Mouse (Mus musculus) skeletal muscle tissue, postnatal 0 days (tissue): ENCODE measurements around the gene Dnah8. TPM values are rescaled to one million over a fixed set of nuclear protein-coding genes. Genes with fewer than 3 reads are reported as not detected.

Experiments used
- polyA plus RNA-seq: library from polyadenylated mRNA; unstranded; fragments of >200 nt; fragmentation: Nextera tagmentation; extraction: Ambion mirVana; gene quantifications from 2 replicates; pipeline ENCODE4 v1.2.1, GENCODE M21; 2015

Gene Dnah8
- polyA plus RNA-seq: 0.28 and 0.30 TPM in 2 replicates

DNA sequence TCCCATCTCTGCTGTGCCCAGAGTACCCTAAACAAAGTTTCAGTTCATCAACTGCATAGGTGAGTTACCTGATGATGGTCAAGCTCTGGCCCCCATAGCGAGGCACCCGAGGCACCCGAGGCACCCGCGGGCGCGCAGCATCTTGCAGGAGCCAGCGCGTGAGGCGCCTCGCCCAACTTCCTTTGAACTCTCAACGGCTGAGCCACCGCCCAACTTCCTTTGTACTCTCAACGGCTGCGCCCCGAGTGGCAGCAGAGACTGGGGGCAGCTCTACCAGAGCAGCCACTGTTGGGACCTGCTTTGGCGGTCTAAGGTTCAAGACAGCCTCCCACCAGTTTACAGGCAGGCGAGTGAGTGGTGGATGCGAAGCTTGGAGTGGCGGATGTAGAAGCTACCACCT is at the start of gene Dnah8:
Dnah8 (plus strand) TSS at position 223 of the 400 bp plus-strand sequence.

DNA sequence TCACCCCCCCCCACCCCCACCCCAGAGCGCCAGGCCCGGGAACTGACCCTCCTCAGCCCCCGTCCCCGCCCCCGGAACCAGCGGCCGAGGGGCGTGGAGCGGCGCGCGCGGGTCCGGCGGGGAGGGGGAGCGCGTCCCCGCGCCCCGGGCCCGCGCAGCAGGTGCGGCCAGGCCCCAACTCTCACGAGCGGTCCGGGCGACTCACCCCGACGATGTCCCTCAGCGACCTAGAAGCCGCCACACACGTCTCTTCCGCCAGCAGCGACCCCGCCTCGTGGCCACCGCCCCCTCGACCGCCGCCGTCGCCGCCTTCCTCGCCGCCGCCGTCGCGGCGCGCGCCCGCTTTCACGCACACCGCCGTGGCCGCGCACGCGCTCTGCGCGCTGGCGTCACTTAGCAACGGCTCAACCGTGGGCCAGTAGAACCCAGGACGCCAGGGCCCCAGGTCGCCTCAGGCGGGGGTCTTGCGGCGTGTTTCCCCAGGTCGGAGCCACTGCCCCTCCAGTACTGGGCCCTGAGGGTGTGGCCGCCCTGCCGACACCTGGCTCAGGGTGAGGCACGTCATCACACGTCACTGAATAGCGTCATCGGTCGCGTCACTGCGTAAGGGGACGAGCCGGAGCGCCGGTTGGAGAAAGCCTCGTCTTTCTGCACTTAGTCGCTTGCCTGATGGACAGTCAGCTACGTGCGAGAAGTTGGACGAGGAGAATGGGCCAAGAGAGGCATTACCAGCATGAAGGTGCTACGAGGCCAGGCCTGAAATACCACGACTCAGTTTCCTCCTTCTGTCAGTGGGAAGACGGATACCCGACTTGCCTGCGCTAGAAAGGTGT is 48.0 kb upstream of the Dnah8 start, which contains the start of gene Btbd9:
Btbd9 (minus strand) TSS at position 548 of the 833 bp plus-strand sequence.

DNA sequence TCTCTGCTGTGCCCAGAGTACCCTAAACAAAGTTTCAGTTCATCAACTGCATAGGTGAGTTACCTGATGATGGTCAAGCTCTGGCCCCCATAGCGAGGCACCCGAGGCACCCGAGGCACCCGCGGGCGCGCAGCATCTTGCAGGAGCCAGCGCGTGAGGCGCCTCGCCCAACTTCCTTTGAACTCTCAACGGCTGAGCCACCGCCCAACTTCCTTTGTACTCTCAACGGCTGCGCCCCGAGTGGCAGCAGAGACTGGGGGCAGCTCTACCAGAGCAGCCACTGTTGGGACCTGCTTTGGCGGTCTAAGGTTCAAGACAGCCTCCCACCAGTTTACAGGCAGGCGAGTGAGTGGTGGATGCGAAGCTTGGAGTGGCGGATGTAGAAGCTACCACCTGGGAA is 2.6 kb downstream of the Dnah8 start, which contains the start of gene Glo1:
Glo1 (minus strand) TSS at position 153 of the 400 bp plus-strand sequence.

DNA sequence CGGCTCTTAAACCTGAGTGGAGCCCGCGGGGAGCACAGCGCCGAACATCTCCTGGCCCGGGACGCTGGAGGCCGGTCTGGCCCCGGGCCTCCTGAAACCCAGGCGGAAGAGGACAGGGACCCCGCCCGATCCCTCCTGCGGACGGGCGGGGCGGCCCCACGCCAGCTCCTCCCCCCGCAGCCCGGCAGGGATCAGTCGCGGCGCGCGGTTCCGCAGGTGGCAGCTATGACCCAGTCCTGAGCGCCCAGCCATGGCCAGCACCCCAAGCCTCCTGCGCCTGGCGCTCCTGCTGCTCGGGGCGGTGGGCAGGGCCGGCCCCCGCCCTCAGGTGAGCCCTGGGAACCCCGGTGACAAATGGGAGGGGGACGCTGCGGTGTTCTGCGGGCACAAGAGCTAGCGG is 277.5 kb downstream of the Dnah8 start, which contains the start of gene Glp1r:
Glp1r (plus strand) TSS at position 191 of the 400 bp plus-strand sequence.

Other genes with a start within 250 kb of the Dnah8 start
- 19.7 and 19.8 TPM in 2 replicates for gene Btbd9, start 47.9 kb upstream of the Dnah8 start, polyA plus RNA-seq
- 192 TPM in 2 replicates for gene Glo1, start 2.5 kb downstream of the Dnah8 start, polyA plus RNA-seq